Mouse (Mus musculus) cortical plate, adult 2 months (tissue): ENCODE measurements around the gene Csrp1. TPM values are rescaled to one million over a fixed set of nuclear protein-coding genes. Genes with fewer than 3 reads are reported as not detected.

Experiments used
- H3K27ac ChIP-seq: fragments of 200-500 bp; 2 replicates; pipeline ENCODE4 v1.5.1; 2012; ENCODE audit warnings: low read length, control low read depth, inconsistent platforms; ENCODE audit not compliant: insufficient read depth
- H3K4me1 ChIP-seq: fragments of 200-500 bp; 2 replicates; pipeline ENCODE4 v1.6.1; 2011; ENCODE audit warnings: low read length; ENCODE audit not compliant: control insufficient read depth, insufficient read depth
- H3K4me3 ChIP-seq: fragments of 200-500 bp; 2 replicates; pipeline ENCODE4 v1.5.1; 2011; ENCODE audit warnings: mild to moderate bottlenecking, low read length, control low read depth; ENCODE audit not compliant: insufficient read depth
- CTCF ChIP-seq: fragments of 200-500 bp; IDR thresholded peaks from 2 replicates; pipeline ENCODE4 v1.5.1; 2011; ENCODE audit warnings: mild to moderate bottlenecking, control low read depth, low read length; ENCODE audit not compliant: insufficient read depth; ENCODE audit errors: extremely low read depth
- POLR2A ChIP-seq: fragments of 200-500 bp; IDR thresholded peaks from 2 replicates; pipeline ENCODE4 v1.6.1; 2011; ENCODE audit warnings: mild to moderate bottlenecking, low read length, control low read depth; ENCODE audit not compliant: insufficient read depth; ENCODE audit errors: extremely low read depth
- polyA plus RNA-seq: library from polyadenylated mRNA; depleted of rRNA; stranded (reverse); fragments of >200 nt; gene quantifications from 2 replicates; pipeline ENCODE4 v1.2.3, GENCODE M21; 2012

Gene Csrp1
- polyA plus RNA-seq, 1 experiment, result 369 TPM

GRCm38 (mm10) chr1:135691417-135691815, 28.4 kb upstream of the Csrp1 start:
- no peak for TF ChIP-seq POLR2A
- Histone ChIP-seq H3K27ac (no peak overlapping the region), H3K4me3 (no peak overlapping the region), H3K4me1 (no peaks in the 10 kb centered on the region)

DNA sequence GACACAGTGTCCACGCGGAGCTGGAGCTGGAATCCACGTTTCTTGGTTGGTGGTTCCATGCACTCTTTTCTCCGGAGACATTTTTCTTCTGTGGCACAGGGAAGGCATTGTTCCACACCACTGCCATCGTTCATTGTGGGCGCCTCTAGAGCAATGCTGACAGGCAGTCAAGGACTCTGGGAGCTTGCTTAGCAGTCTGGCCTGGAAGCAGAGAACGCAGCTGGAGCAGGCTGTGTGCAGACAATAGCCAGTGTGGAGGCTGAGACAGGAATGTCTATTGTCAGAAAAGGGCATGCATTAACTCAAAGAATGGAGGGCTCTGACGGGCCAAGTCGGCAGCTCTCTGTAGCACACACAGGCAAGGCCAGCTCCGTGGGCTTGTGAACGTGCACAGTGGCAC, 25.7 kb upstream of the Csrp1 start:
- H3K4me1 ChIP-seq, result peaks cover under 1% of the 10 kb centered on the region
- H3K27ac ChIP-seq, result no peak overlapping the region
- no peak overlapping the region for H3K4me3 ChIP-seq
- TF ChIP-seq CTCF, result no peak

- Histone ChIP-seq H3K4me3 (no peak overlapping the region), H3K27ac (no peak overlapping the region), H3K4me1 (peaks cover 2% of the 10 kb centered on the region)
- no peak for TF ChIP-seq POLR2A
- 0 out of 2 replicates have a peak, but pooled peaks have one; percentile 3 for TF ChIP-seq CTCF
Observed at GRCm38 (mm10) chr1:135697462-135697861, 22.4 kb upstream of the Csrp1 start.

GRCm38 (mm10) chr1:135698046-135698445, 21.8 kb upstream of the Csrp1 start:
- Histone ChIP-seq H3K4me1 (peaks cover 2% of the 10 kb centered on the region), H3K4me3 (no peak overlapping the region), H3K27ac (no peak overlapping the region)
- TF ChIP-seq CTCF (no peak), POLR2A (no peak)

GRCm38 (mm10) chr1:135698451-135698921, 21.4 kb upstream of the Csrp1 start:
- Histone ChIP-seq H3K4me1 (peaks cover 2% of the 10 kb centered on the region), H3K4me3 (no peak overlapping the region), H3K27ac (no peak overlapping the region)
- TF ChIP-seq POLR2A (no peak), CTCF (no peak)

DNA sequence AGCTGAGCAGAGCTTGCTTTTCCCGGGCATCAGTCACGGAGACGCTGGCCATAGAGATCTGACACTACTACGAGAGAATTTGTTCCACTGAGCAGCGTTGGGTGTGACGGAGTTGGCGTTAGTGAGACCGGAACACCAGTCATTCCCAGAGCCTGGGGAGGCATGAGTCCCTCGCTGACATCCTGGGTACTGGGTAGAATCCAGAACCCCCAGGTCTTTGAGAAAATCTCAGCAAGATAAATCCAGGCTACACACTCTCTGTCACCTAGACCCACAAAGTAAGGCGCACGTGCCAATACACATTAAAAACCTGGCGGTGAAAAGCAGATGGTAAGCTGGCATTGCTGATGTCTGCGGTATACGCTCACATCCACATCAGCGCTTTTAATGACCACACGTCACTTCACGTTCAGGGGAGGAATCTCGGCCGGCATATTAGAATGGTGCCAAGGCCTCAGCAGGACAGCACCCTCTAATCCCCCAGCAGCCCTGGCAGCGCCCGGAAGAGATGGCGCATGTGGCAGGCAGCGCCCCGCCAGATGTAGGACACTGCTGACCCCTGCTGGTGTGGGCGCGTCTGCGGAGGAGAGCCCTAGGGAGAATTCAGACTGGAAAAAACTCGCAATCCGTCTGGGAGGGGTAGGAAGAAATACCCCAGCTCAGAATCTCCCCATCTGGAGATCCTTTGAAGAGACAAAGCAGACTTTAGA, 20.7 kb upstream of the Csrp1 start:
- no peak overlapping the region for H3K27ac ChIP-seq

DNA sequence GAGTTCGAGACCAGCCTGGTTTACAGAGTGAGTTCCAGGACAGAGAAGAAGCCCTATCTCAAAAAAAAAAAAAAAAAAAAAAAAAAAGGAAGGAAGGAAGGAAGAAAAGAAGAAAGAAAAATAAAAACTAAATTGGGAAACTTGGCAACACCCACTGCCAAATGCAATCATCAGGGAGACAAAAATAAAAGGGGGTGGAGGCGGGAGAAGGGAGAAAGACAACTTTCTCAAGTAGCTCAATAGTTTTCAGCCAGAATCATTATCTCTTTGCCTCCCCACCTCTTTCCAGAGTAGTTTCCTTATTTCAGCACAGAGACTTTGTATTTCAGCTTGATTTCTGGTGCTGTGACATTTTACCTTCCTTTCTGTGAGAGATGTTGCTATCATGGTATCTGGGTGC, 20.0 kb upstream of the Csrp1 start:
- TF ChIP-seq POLR2A (no peak), CTCF (no peak)
- Histone ChIP-seq H3K4me1 (peaks cover 2% of the 10 kb centered on the region), H3K4me3 (no peak overlapping the region; the same call in 1 of the 2 replicates), H3K27ac (no peak overlapping the region)

More for the DNA sequence above, 20.7 kb upstream of the Csrp1 start:
- peak overlapping the region; percentile 27 for H3K4me3 ChIP-seq
- H3K4me1 ChIP-seq, result peaks cover 2% of the 10 kb centered on the region
- TF ChIP-seq CTCF, result peak; percentile 63
- TF ChIP-seq POLR2A, result no peak

- H3K4me3 ChIP-seq, result no peak overlapping the region
- no peak for TF ChIP-seq POLR2A
- peak; percentile 83 for TF ChIP-seq CTCF
- H3K4me1 ChIP-seq, result peaks cover 2% of the 10 kb centered on the region
- no peak overlapping the region for H3K27ac ChIP-seq
Observed at GRCm38 (mm10) chr1:135700605-135701004, 19.3 kb upstream of the Csrp1 start.

DNA sequence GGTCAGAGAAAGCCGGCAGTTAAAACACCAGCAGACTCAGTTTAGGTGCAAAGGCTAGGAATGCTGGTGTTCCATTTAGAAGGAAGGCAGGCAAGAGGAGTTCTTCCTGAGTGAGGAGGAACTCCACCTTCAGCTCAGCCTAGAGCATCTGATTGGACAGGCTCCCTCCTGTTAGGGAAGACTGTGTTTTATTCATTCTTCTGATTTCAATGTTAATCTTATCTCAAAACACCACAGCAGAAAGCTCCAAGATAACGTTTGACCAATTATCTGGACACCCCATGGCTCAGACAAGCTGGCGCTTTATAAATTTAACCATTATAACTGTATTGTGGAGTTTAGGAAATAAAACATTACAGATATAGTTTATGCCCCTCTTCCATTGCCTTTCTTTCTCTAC, 18.5 kb upstream of the Csrp1 start:
- Histone ChIP-seq H3K4me1 (peaks cover 2% of the 10 kb centered on the region), H3K27ac (no peak overlapping the region), H3K4me3 (no peak overlapping the region)
- no peak for TF ChIP-seq POLR2A
- TF ChIP-seq CTCF, result no peak

DNA sequence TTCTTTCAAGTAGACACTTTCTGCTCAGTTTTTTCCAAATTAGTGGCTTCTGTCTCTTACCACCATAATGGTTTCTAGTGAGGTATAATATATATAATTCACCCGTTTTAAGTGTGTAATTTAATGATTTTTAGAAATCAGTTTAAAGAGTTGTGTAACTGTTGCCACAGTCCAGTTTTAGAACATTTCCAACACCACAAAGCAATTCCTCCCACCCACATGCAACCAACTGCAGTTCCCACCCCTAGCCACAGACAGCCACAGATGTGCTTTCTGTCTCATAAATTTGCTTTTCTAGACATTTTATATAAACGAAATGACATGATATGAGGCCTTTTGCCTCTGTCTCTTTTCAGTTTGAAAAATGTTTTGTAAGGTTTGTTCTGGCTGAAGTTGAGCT, 17.1 kb upstream of the Csrp1 start:
- Histone ChIP-seq H3K27ac (no peak overlapping the region), H3K4me3 (no peak overlapping the region), H3K4me1 (peaks cover 2% of the 10 kb centered on the region)
- no peak for TF ChIP-seq CTCF
- no peak for TF ChIP-seq POLR2A
